In the genomic region with DNA sequence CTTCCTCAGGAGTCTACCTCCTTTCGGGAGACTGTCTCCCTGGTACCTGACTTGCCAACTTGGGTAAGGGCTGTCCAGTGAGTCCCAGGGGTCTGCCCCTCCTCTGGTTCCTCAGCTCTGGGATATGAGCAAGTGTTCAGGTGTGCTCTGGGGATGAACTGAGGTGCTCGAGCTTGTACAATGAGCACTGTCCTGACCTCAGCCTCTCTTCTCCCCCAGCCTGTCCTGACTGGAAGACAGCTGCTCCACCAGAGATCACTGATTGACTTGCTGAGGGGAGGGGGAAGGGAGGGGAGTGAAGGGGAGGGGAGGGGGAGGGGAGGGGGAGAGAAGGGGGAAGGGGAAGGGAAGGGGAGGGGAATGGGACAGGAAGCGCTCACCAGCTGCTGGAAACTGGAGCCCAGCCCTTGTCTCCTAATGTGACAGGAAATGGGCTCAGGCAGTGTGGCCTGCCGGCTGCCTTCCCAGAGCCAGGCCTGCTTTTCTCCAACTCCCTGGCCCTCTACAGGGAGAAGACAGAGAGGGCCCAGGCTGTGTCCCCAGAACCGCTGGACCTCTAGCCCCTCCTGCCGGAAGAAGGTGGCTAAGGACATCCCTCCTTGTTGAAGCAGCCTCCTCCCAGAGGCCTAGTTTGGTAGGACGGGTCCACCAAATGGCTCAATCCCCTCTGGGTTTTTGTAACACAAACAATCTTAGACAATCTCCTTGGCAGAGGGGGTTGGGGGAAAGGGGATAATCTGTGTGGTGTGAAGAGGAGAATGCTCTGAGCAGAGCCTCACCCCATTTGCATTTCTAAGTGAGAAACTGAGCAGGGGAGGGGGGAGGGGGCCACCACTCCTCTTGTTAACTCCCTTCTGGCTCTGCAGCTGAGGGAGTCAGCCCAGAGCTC, we compare ENCODE assay signal across 8 mouse cellular contexts.
A peak's percentile ranks its signal among the peaks of the same experiment; 100 is the strongest.
DNase-seq lines count a peak whose midpoint lies in the region; ATAC-seq and TF ChIP-seq lines count a peak whose summit lies in the region.

No protein-coding gene starts in this region.

- peak; percentile 13 to 14 for DNase-seq in heart, adult 9 months (ENCODE audit: low spot score in 2 of 2)
- DNase-seq in heart, adult 8-10 months (ENCODE audit: low spot score) = no peak
- peak; percentile 77 for DNase-seq in embryo, embryonic 9.5 days (ENCODE audit: extremely low spot score)
- peak; percentile 78 for DNase-seq in hindbrain, postnatal 0 days (ENCODE audit: low spot score)
- peak; percentile 67 for DNase-seq in mesoderm, embryonic 11.5 days (ENCODE audit: low read depth, low spot score)
- no peak for DNase-seq in urinary bladder, postnatal 14 days (ENCODE audit: low spot score)
- DNase-seq in thymus, adult 2 months = no peak
- no peak for DNase-seq in urinary bladder, postnatal 36 days (ENCODE audit: low spot score in 2 of 2)

- H3K27ac ChIP-seq in hindbrain, postnatal 0 days = no peak overlapping the region
- no peak overlapping the region for H3K27ac ChIP-seq in thymus, adult 2 months (ENCODE audit: control insufficient read depth, insufficient read depth, low read length)

- TF ChIP-seq POLR2A in thymus, adult 2 months (IDR thresholded peaks at IDR 0.05; ENCODE audit: control insufficient read depth, extremely low read depth, insufficient read depth, low read length, poor library complexity) = no peak

- H3K4me2 ChIP-seq in hindbrain, postnatal 0 days (ENCODE audit: low read depth, low read length) = no peak overlapping the region

- no peaks in the 10 kb centered on the region for H3K27me3 ChIP-seq in hindbrain, postnatal 0 days (ENCODE audit: insufficient read depth, low read length)
- no peaks in the 10 kb centered on the region for H3K27me3 ChIP-seq in thymus, adult 2 months (ENCODE audit: control insufficient read depth, insufficient read depth, low read length)

- no peaks in the 10 kb centered on the region for H3K4me1 ChIP-seq in hindbrain, postnatal 0 days (ENCODE audit: insufficient read depth, low read length)
- no peaks in the 10 kb centered on the region for H3K4me1 ChIP-seq in thymus, adult 2 months (replicated peaks; ENCODE audit: control insufficient read depth, insufficient read depth, low read length)

- WGBS in hindbrain, postnatal 0 days = 22% methylated on average over 7 of the region's 7 CpGs
- WGBS in thymus, adult 2 months = 64% methylated on average over 7 of the region's 7 CpGs

- H3K9ac ChIP-seq in hindbrain, postnatal 0 days (replicated peaks; ENCODE audit: low read length) = no peak overlapping the region

- H3K9me3 ChIP-seq in hindbrain, postnatal 0 days (ENCODE audit: low read length) = no peaks in the 10 kb centered on the region

- peak; percentile 82 for TF ChIP-seq CTCF in hindbrain, postnatal 0 days (IDR thresholded peaks at IDR 0.05; ENCODE audit: low read depth)
- TF ChIP-seq CTCF in thymus, adult 2 months (IDR thresholded peaks at IDR 0.05; ENCODE audit: borderline replicate concordance, control insufficient read depth, extremely low read depth, insufficient read depth, low read length, poor library complexity) = no peak

- no peak overlapping the region for H3K4me3 ChIP-seq in hindbrain, postnatal 0 days (ENCODE audit: low read length)
- no peak overlapping the region for H3K4me3 ChIP-seq in thymus, adult 2 months (ENCODE audit: control insufficient read depth, insufficient read depth, low read length)

- no peaks in the 10 kb centered on the region for H3K36me3 ChIP-seq in hindbrain, postnatal 0 days (ENCODE audit: insufficient read depth, low read length)
- H3K36me3 ChIP-seq in thymus, adult 2 months (ENCODE audit: control insufficient read depth, insufficient read depth, low read length) = no peaks in the 10 kb centered on the region

- ATAC-seq in hindbrain, postnatal 0 days = peak; percentile 88

Comparison
In these comparisons a context has a peak if more than half of its experiments do, and no peak if none do; other contexts are left out.
1. DNase-seq: peak in heart, adult 9 months (2 of 2), embryo, embryonic 9.5 days (single experiment), hindbrain, postnatal 0 days (single experiment) and mesoderm, embryonic 11.5 days (single experiment); none in heart, adult 8-10 months (single experiment), urinary bladder, postnatal 14 days (single experiment), thymus, adult 2 months (single experiment) and urinary bladder, postnatal 36 days (0 of 2).